Mouse (Mus musculus) embryonic facial prominence, embryonic 13.5 days (tissue): ENCODE measurements around the gene Kif2a. TPM values are rescaled to one million over a fixed set of nuclear protein-coding genes. Genes with fewer than 3 reads are reported as not detected.

Experiments used
- ATAC-seq: fragments of 200-750 bp; cut with Nextera tagmentation; 2 replicates; pipeline ENCODE4 v1.8.0; 2017; ENCODE audit warnings: low read depth; ENCODE audit not compliant: insufficient number of reproducible peaks, insufficient read depth, low FRiP score, low TSS enrichment
- H3K27ac ChIP-seq: fragments of 300-500 bp; sonication (generic); 2 replicates; pipeline ENCODE4 v1.5.1; 2015; ENCODE audit warnings: moderate library complexity, mild to moderate bottlenecking, inconsistent platforms
- H3K27me3 ChIP-seq: fragments of 300-500 bp; sonication (generic); 2 replicates; pipeline ENCODE4 v1.6.1; 2015; ENCODE audit warnings: mild to moderate bottlenecking, inconsistent platforms
- H3K36me3 ChIP-seq: fragments of 300-500 bp; sonication (generic); 2 replicates; pipeline ENCODE4 v1.6.1; 2015; ENCODE audit warnings: mild to moderate bottlenecking, inconsistent platforms
- H3K4me1 ChIP-seq: fragments of 300-500 bp; sonication (generic); 2 replicates; pipeline ENCODE4 v1.6.1; 2015; ENCODE audit warnings: inconsistent platforms
- H3K4me2 ChIP-seq: fragments of 300-500 bp; sonication (generic); 2 replicates; pipeline ENCODE4 v1.6.1; 2015; ENCODE audit warnings: moderate library complexity, mild to moderate bottlenecking, inconsistent platforms
- H3K4me3 ChIP-seq: fragments of 300-500 bp; sonication (generic); 2 replicates; pipeline ENCODE4 v1.5.1; 2015; ENCODE audit warnings: mild to moderate bottlenecking, inconsistent platforms
- H3K9ac ChIP-seq: fragments of 300-500 bp; sonication (generic); 2 replicates; pipeline ENCODE4 v1.6.1; 2015; ENCODE audit warnings: mild to moderate bottlenecking, inconsistent platforms
- H3K9me3 ChIP-seq: fragments of 300-500 bp; sonication (generic); 2 replicates; pipeline ENCODE4 v1.6.1; 2016; ENCODE audit warnings: inconsistent platforms
- WGBS: fragments of 180-500 bp; shearing (Covaris S2); methylation state at CpG from one replicate; pipeline ENCODE4 v1.1.7; 2015; ENCODE audit warnings: mixed read lengths; 5-methylcytosine and 5-hydroxymethylcytosine counted together
- polyA plus RNA-seq: library from polyadenylated mRNA; unstranded; fragments of >200 nt; fragmentation: Nextera tagmentation; extraction: Ambion mirVana; gene quantifications from 2 replicates; pipeline ENCODE4 v1.2.1, GENCODE M21; 2015

Gene Kif2a
- polyA plus RNA-seq, 1 experiment from 2014 or later = 17.7 TPM

- Histone ChIP-seq H3K4me3 (no peak overlapping the region), H3K36me3 (no peaks in the 10 kb centered on the region), H3K27me3 (no peaks in the 10 kb centered on the region), H3K4me1 (no peaks in the 10 kb centered on the region), H3K4me2 (no peak overlapping the region), H3K9me3 (no peaks in the 10 kb centered on the region), H3K9ac (no peak overlapping the region), H3K27ac (no peak overlapping the region)
- 80% methylated on average over 6 of the region's 6 CpGs for WGBS
- no peak for ATAC-seq
These were observed 20.6 kb upstream of the Kif2a start for GRCm38 (mm10) chr13:107042551-107042950.

- Histone ChIP-seq H3K4me3 (no peak overlapping the region), H3K27ac (no peak overlapping the region), H3K9me3 (no peaks in the 10 kb centered on the region), H3K36me3 (no peaks in the 10 kb centered on the region), H3K9ac (no peak overlapping the region), H3K27me3 (no peaks in the 10 kb centered on the region), H3K4me1 (no peaks in the 10 kb centered on the region), H3K4me2 (no peak overlapping the region)
- ATAC-seq = no peak
- 82% methylated on average over 4 of the region's 4 CpGs for WGBS
These were observed 17.6 kb upstream of the Kif2a start for GRCm38 (mm10) chr13:107039493-107039892.

- no peak for ATAC-seq
- no peak overlapping the region for H3K27ac ChIP-seq
- no peaks in the 10 kb centered on the region for H3K27me3 ChIP-seq
These were observed 16.4 kb upstream of the Kif2a start for GRCm38 (mm10) chr13:107038346-107038745.

GRCm38 (mm10) chr13:107035511-107036113 is 13.7 kb upstream of the Kif2a start:
- Histone ChIP-seq H3K9me3 (no peaks in the 10 kb centered on the region), H3K36me3 (no peaks in the 10 kb centered on the region), H3K9ac (no peak overlapping the region), H3K4me1 (no peaks in the 10 kb centered on the region), H3K27me3 (no peaks in the 10 kb centered on the region), H3K27ac (no peak overlapping the region), H3K4me3 (no peak overlapping the region), H3K4me2 (no peak overlapping the region)
- no peak for ATAC-seq
- WGBS = 84% methylated on average over 3 of the region's 3 CpGs

More at GRCm38 (mm10) chr13:107038346-107038745, 16.4 kb upstream of the Kif2a start:
- Histone ChIP-seq H3K4me3 (no peak overlapping the region), H3K4me1 (no peaks in the 10 kb centered on the region), H3K9me3 (no peaks in the 10 kb centered on the region), H3K36me3 (no peaks in the 10 kb centered on the region), H3K9ac (no peak overlapping the region), H3K4me2 (no peak overlapping the region)
- 85% methylated on average over 2 of the region's 2 CpGs for WGBS

GRCm38 (mm10) chr13:107035078-107035477 is 13.2 kb upstream of the Kif2a start:
- no peaks in the 10 kb centered on the region for H3K36me3 ChIP-seq
- H3K4me2 ChIP-seq = no peak overlapping the region
- 82% methylated on average over 4 of the region's 4 CpGs for WGBS
- H3K9me3 ChIP-seq = no peaks in the 10 kb centered on the region
- no peak overlapping the region for H3K27ac ChIP-seq
- H3K4me1 ChIP-seq = no peaks in the 10 kb centered on the region
- H3K27me3 ChIP-seq = no peaks in the 10 kb centered on the region
- no peak overlapping the region for H3K9ac ChIP-seq
- no peak overlapping the region for H3K4me3 ChIP-seq
- ATAC-seq = no peak

- no peaks in the 10 kb centered on the region for H3K36me3 ChIP-seq
- no peak overlapping the region for H3K27ac ChIP-seq
- H3K4me2 ChIP-seq = no peak overlapping the region
- ATAC-seq = no peak
- WGBS = 43% methylated on average over 1 of the region's 1 CpGs
- H3K4me3 ChIP-seq = no peak overlapping the region
- no peak overlapping the region for H3K9ac ChIP-seq
- no peaks in the 10 kb centered on the region for H3K4me1 ChIP-seq
- no peaks in the 10 kb centered on the region for H3K27me3 ChIP-seq
- H3K9me3 ChIP-seq = no peaks in the 10 kb centered on the region
These were observed 12.3 kb upstream of the Kif2a start for GRCm38 (mm10) chr13:107034028-107034920.

- no peak for ATAC-seq
- no peak overlapping the region for H3K4me2 ChIP-seq
These were observed 9.3 kb upstream of the Kif2a start for GRCm38 (mm10) chr13:107031228-107031627.

GRCm38 (mm10) chr13:107027218-107027617 is 5.3 kb upstream of the Kif2a start:
- Histone ChIP-seq H3K4me2 (no peak overlapping the region), H3K4me1 (peaks cover 4% of the 10 kb centered on the region; the same call in 1 of the 2 replicates), H3K36me3 (no peaks in the 10 kb centered on the region), H3K9ac (no peak overlapping the region), H3K27me3 (no peaks in the 10 kb centered on the region), H3K27ac (no peak overlapping the region), H3K9me3 (peaks cover 6% of the 10 kb centered on the region; the same call in 1 of the 2 replicates), H3K4me3 (no peak overlapping the region)
- no peak for ATAC-seq
- WGBS = 81% methylated on average over 4 of the region's 4 CpGs

More at GRCm38 (mm10) chr13:107031228-107031627, 9.3 kb upstream of the Kif2a start:
- Histone ChIP-seq H3K27me3 (no peaks in the 10 kb centered on the region), H3K9ac (no peak overlapping the region), H3K9me3 (no peaks in the 10 kb centered on the region), H3K27ac (no peak overlapping the region), H3K36me3 (no peaks in the 10 kb centered on the region), H3K4me3 (no peak overlapping the region), H3K4me1 (no peaks in the 10 kb centered on the region)

GRCm38 (mm10) chr13:107025663-107026062 is 3.7 kb upstream of the Kif2a start:
- no peak overlapping the region for H3K4me3 ChIP-seq
- H3K9me3 ChIP-seq = peaks cover 6% of the 10 kb centered on the region; the same call in 1 of the 2 replicates
- H3K9ac ChIP-seq = no peak overlapping the region
- no peak overlapping the region for H3K27ac ChIP-seq
- H3K4me1 ChIP-seq = peaks cover 6% of the 10 kb centered on the region; the same call in 1 of the 2 replicates
- H3K4me2 ChIP-seq = no peak overlapping the region
- H3K27me3 ChIP-seq = no peaks in the 10 kb centered on the region
- WGBS = 71% methylated on average over 3 of the region's 3 CpGs
- ATAC-seq = no peak
- no peaks in the 10 kb centered on the region for H3K36me3 ChIP-seq

GRCm38 (mm10) chr13:107022266-107023171 is 593 bp upstream of the Kif2a start:
- Histone ChIP-seq H3K9ac (peak overlapping the region; percentile 93), H3K27me3 (no peaks in the 10 kb centered on the region), H3K36me3 (no peaks in the 10 kb centered on the region), H3K4me1 (peaks cover 18% of the 10 kb centered on the region), H3K4me3 (peak overlapping the region; percentile 83), H3K27ac (peak overlapping the region; percentile 93), H3K4me2 (peak overlapping the region; percentile 77), H3K9me3 (peaks cover 6% of the 10 kb centered on the region; the same call in 1 of the 2 replicates)
- peak; percentile 96 for ATAC-seq
- 2% methylated on average over 52 of the region's 97 CpGs for WGBS

GRCm38 (mm10) chr13:107019443-107019842 is 2.5 kb downstream of the Kif2a start:
- WGBS = 60% methylated on average over 2 of the region's 2 CpGs
- no peak for ATAC-seq
- peaks cover 6% of the 10 kb centered on the region; the same call in 1 of the 2 replicates for H3K9me3 ChIP-seq
- no peak overlapping the region for H3K4me2 ChIP-seq
- peaks cover 18% of the 10 kb centered on the region for H3K4me1 ChIP-seq
- no peaks in the 10 kb centered on the region for H3K27me3 ChIP-seq
- no peak overlapping the region for H3K9ac ChIP-seq
- no peaks in the 10 kb centered on the region; the same call in 1 of the 2 replicates for H3K36me3 ChIP-seq
- H3K4me3 ChIP-seq = no peak overlapping the region
- H3K27ac ChIP-seq = no peak overlapping the region
